Mouse (Mus musculus): ENCODE results near the gene Slc15a1.
"Not testable (repeated sequence)": the region's sequence is repeated elsewhere in the genome, so short reads cannot be mapped to it uniquely, and the experiment has no call there.

Gene Slc15a1

GRCm38 (mm10) chr14:121450504-121451423 is 54.3 kb downstream of the Slc15a1 start:
- peak; percentile 32 for DNase-seq (ENCODE audit: low spot score)

DNA sequence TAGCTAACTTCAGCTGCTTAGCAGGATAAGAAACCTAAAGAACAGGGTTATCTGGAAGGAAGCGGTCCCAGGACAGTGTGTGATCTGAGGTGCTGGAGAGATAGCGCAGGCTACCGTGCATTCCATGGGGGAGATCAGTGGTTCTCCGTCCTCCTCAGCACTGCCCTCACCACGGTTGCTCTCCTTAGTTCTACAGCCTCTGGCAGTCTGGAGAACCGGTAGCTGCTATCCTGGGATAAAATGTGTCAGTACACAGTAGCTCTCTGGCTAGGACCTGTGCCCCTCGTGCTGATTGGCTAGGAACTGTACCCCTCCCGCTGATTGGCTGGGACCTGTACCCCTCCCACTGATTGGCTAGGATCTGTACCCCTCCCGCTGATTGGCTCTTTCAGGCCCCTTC is 58.1 kb downstream of the Slc15a1 start:
- DNase-seq (ENCODE audit: low spot score), result no peak

DNA sequence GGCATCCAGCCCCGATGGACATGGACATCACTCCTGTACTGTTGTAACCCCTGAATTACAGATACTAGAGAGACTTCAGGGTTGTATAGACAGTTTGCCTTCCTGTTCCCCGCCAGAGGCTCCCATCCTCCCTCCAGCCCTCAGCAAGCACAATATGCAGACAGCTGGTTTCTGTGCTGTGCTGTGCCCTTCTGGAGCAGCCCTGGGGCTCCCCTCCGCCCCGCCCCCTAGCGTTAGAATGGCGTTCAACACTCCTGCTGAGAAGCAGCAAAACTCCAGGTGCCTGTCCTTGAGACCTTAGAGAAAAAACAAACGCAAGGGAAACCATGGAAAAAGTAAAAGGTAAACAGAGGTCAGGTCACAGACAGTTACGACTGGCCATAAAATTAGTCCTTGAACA is 59.9 kb downstream of the Slc15a1 start:
- no peak for DNase-seq (ENCODE audit: low spot score)

DNA sequence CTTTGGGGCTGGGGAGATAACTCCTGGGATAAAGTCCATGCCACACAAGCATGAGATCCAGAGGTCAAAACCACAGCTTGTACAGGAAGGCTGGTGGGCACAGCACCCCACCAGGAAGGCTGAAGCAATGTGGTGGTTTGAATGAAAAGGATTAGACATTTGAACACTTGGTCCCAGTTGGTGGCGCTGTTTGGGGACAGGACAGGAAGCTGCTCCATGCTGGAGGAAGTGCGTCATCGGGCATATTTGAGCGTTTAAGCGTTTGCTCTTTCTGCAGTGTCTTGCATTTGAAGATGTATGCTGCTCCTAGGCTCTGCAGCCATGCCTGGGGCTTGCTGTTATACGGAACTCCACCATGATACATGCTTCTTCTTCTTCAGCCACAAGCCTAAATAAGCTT is 64.2 kb downstream of the Slc15a1 start:
- no peak for DNase-seq (ENCODE audit: low spot score)

GRCm38 (mm10) chr14:121437026-121437425 is 68.0 kb downstream of the Slc15a1 start:
- DNase-seq (ENCODE audit: low spot score), result no peak

- DNase-seq (ENCODE audit: low spot score), result no peak
These were observed 68.6 kb downstream of the Slc15a1 start for GRCm38 (mm10) chr14:121436455-121436854.

GRCm38 (mm10) chr14:121435794-121436193 is 69.3 kb downstream of the Slc15a1 start:
- DNase-seq (ENCODE audit: low spot score), result no peak

DNA sequence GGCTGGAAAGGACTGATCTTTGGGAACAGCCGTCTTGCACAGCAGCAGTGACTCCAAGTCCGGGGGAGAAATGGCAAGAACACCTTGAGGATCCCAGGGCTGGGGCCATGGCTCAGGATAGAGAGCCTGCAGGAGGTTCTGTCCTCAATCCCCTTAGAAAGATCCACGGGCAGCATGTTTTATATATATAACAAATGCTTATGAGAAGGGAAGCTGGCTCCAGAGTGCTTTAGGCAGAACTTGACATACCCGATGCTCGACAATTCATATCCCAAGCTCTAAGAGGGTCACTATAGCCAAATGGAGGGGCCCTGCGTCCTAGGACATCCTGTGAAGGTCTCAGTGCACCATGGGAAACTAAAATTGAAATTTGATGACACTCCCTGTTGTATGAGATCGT is 73.8 kb downstream of the Slc15a1 start:
- no peak for DNase-seq (ENCODE audit: low spot score)

GRCm38 (mm10) chr14:121429854-121430535 is 75.1 kb downstream of the Slc15a1 start:
- DNase-seq (ENCODE audit: low spot score), result no peak

- DNase-seq (ENCODE audit: low spot score), result no peak
These were observed 76.9 kb downstream of the Slc15a1 start for GRCm38 (mm10) chr14:121428148-121428547.

DNA sequence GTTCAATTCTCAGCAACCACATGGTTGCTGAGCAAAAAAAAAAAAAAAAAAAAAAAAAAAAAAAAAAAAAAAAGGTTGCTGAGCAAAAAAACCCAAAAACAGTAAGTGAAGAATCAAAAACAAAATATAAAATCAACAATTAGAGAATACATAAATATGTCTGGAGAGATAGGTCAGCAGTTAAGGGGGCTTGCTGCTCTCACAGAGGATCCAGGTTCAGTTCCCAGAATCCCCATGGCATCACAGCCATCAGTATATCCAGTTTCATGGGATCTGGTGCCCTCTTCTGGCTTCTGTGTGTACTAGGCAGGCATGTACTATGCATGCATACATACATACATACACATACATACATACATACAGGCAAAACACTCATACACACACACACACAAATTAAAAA is 78.3 kb downstream of the Slc15a1 start:
- no peak for DNase-seq (ENCODE audit: low spot score)

DNA sequence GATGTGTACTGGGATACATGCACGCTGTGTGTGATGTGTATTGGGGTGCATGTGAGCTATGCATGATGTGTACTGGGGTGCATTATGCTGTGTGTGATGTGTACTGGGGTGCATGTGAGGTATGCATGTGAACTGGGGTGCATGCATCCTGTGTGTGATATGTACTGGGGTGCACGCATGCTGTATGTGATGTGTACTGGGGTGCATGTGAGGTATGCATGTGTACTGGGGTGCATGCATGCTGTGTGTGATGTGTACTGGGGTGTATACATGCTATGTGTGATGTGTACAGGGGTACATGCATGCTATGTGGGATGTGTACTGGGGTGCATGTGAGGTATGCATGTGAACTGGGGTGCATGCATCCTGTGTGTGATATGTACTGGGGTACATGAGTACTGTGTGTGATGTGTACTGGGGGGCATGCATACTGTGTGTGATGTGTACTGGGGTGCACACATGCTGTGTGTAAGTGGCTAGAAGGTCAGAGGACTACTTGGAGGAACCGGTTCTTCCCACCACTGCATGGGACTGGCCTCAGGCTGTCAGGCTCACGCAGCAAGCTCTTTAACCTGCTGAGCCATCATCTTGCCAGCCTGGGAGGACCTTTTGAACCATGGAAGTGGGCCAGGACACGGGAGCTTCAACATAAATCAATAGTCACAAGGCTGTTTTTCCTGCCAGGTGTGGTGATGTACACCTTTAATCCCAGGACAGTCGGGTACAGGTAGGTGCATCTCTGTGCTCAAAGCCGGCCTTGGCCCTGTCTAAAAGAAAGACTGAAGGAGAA is 79.9 kb downstream of the Slc15a1 start:
- no peak for DNase-seq (ENCODE audit: low spot score)

DNA sequence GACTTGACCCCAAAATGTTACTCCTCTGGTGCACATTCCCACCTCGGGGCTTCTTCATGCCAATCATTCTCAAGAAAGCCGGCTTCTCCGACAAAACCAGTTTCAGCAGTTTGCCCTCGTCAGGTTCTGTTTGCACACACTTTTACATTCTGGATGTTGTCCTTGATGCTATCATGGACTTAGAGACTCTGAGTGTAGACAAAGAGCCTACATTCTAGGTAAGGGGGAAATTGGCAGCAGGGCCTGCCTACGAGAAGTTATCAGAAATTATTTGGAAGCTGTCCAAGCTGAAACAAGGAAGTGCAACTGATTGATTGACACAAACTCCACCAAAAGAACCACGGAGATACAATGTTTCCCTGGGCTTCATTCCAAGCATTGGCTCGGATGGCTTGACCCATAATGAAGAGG is 81.7 kb downstream of the Slc15a1 start:
- no peak for DNase-seq (ENCODE audit: low spot score)

DNA sequence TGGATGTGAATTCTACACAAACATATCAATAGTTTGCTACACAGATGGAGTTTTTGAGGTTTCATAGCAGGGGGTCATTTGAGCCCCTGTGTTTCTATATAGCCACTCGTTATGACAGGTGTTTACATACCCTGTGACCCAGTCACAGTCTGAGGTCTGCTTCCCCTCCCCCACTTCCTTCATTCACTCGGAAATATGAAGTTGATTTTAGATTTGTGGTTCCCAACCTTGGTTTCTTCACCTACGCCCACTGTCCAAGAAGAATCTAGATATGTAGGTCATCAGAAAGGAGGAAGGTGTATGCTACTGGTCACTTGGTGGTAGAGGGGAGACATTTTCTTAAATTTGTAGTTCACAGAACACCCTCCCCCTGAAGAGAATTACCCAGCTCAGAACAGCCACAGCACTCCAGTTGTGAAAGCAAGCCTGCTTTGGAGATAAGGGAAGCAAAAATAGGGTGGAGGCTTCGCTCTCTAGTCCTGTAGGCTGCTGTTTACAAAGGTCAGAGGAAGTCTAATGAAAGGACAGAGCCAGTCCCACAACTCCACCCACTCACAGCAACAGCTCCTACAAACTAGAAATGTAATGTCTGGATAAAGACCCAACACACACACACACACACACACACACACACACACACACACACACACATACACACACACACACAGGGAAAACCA is 82.2 kb downstream of the Slc15a1 start:
- no peak for DNase-seq (ENCODE audit: low spot score)

GRCm38 (mm10) chr14:121422000-121422399 is 83.1 kb downstream of the Slc15a1 start:
- no peak for DNase-seq (ENCODE audit: low spot score)

GRCm38 (mm10) chr14:121417594-121417993 is 87.5 kb downstream of the Slc15a1 start:
- no peak for DNase-seq (ENCODE audit: low spot score)

DNA sequence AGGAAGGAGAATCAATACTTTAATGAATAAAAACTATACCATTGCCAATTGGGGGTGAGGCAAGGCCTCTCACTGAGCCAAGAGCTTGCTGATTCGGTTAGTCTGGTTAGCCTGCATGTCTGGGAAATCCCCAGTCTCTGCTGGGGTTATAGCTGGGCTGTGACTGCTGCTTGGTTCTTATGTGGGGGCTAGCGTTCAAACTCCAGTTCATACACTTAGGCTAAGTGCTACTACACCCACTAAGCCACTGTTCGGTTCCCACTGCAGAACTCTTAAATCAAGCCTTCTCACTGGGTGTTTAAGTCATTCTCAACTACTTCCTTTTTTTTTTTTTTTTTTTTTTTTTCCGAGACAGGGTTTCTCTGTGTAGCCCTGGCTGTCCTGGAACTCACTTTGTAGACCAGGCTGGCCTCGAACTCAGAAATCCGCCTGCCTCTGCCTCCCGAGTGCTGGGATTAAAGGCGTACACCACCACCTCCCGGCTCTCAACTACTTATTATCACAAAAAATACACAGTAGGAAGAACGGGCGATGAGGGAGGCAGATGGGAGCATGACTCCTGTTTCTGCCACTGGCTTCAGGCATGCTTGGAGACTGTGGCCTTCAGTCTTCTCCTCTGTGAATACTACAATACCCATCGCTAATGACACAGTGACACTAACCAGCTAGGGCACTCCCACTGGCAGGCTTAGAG is 88.3 kb downstream of the Slc15a1 start:
- DNase-seq (ENCODE audit: low spot score), result no peak

- DNase-seq (ENCODE audit: low spot score), result no peak
These were observed 90.3 kb downstream of the Slc15a1 start for GRCm38 (mm10) chr14:121414635-121415241.

- not testable (repeated sequence) for DNase-seq (ENCODE audit: low spot score)
These were observed 91.3 kb downstream of the Slc15a1 start for GRCm38 (mm10) chr14:121413726-121414125.
